Mouse (Mus musculus) G1E (cell line): ENCODE data around the gene Hpcal1.

Experiments used
- CTCF ChIP-seq: IDR thresholded peaks from 2 replicates; pipeline ENCODE4 v1.5.1; 2012; ENCODE audit warnings: low read depth, low read length, inconsistent platforms, mixed read lengths
- GATA1 ChIP-seq: IDR thresholded peaks from 2 replicates; pipeline ENCODE4 v1.6.1; 2012; ENCODE audit warnings: borderline replicate concordance, low read length, inconsistent platforms, mixed read lengths
- GATA2 ChIP-seq: IDR thresholded peaks from 2 replicates; pipeline ENCODE4 v1.6.1; 2012; ENCODE audit warnings: low read depth, low read length, inconsistent platforms, borderline replicate concordance
- POLR2AphosphoS5 ChIP-seq: IDR thresholded peaks from 2 replicates; pipeline ENCODE4 v1.6.1; 2012; ENCODE audit warnings: low read depth, low read length, inconsistent platforms; ENCODE audit not compliant: insufficient replicate concordance
- TAL1 ChIP-seq: conservative IDR thresholded peaks from 2 replicates; pipeline ENCODE4 v1.6.1; 2012; ENCODE audit warnings: low read depth, low read length, inconsistent platforms, mixed read lengths

DNA sequence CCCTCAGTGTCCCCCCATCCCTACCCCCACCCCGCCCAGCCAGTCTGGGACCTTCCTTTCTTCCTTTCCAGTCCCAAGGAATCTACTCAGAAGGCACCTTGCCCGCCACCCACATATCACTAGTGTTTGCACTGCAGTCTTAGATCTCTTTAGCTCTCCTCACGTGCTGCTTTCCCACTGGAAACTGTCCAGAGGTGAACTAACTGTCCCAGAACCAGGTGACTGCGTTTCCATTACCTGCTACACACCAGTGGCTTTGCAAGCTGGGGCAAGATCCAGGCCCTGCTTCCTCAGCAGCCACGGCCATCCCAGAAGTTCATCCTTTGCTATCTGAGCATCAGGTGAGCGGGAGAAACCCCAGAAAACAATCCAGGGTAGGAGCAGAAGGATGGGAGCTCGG, 41.4 kb downstream of the Hpcal1 start:
- TF ChIP-seq CTCF (no peak), GATA2 (no peak), POLR2AphosphoS5 (no peak), TAL1 (no peak), GATA1 (no peak)
